Mouse (Mus musculus) stomach, embryonic 16.5 days (tissue): Measurements from ENCODE around the gene 1700030J22Rik. TPM values are rescaled to one million over a fixed set of nuclear protein-coding genes. Genes with fewer than 3 reads are reported as not detected.

ENCODE experiments used
- ATAC-seq: fragments of 200-750 bp; cut with Nextera tagmentation; 2 replicates; pipeline ENCODE4 v1.8.0; 2017; ENCODE audit warnings: moderate number of reproducible peaks, moderate TSS enrichment; ENCODE audit not compliant: insufficient read depth, low FRiP score
- H3K27ac ChIP-seq: fragments of 300-500 bp; sonication (generic); 2 replicates; pipeline ENCODE4 v1.5.1; 2014; ENCODE audit warnings: low read length
- H3K27me3 ChIP-seq: fragments of 300-500 bp; sonication (generic); 2 replicates; pipeline ENCODE4 v1.6.1; 2014; ENCODE audit warnings: low read length, control low read depth, mixed read lengths; ENCODE audit not compliant: control insufficient read depth, insufficient read depth
- H3K36me3 ChIP-seq: fragments of 300-500 bp; sonication (generic); 2 replicates; pipeline ENCODE4 v1.6.1; 2014; ENCODE audit warnings: low read length; ENCODE audit not compliant: control insufficient read depth, insufficient read depth
- H3K4me1 ChIP-seq: fragments of 300-500 bp; sonication (generic); 2 replicates; pipeline ENCODE4 v1.6.1; 2014; ENCODE audit warnings: low read length, control low read depth, mixed read lengths; ENCODE audit not compliant: control insufficient read depth, insufficient read depth
- H3K4me2 ChIP-seq: fragments of 300-500 bp; sonication (generic); 2 replicates; pipeline ENCODE4 v1.6.1; 2014; ENCODE audit warnings: low read depth, low read length, mixed read lengths
- H3K4me3 ChIP-seq: fragments of 300-500 bp; sonication (generic); replicated peaks from 2 replicates; pipeline ENCODE4 v1.5.1; 2014; ENCODE audit warnings: mild to moderate bottlenecking, low read length
- H3K9ac ChIP-seq: fragments of 300-500 bp; sonication (generic); 2 replicates; pipeline ENCODE4 v1.6.1; 2014; ENCODE audit warnings: low read length
- H3K9me3 ChIP-seq: fragments of 300-500 bp; sonication (generic); replicated peaks from 2 replicates; pipeline ENCODE4 v1.6.1; 2016; ENCODE audit warnings: low read length, control low read depth; ENCODE audit not compliant: control insufficient read depth
- WGBS: fragments of 180-500 bp; shearing (Covaris S2); extraction: QIAGEN DNeasy Blood & Tissue Kit; methylation state at CpG from one replicate; pipeline ENCODE4 v1.1.7; 2014; 5-methylcytosine and 5-hydroxymethylcytosine counted together
- polyA plus RNA-seq: library from polyadenylated mRNA; unstranded; fragments of >200 nt; fragmentation: Nextera tagmentation; extraction: Ambion mirVana; gene quantifications from 2 replicates; pipeline ENCODE4 v1.2.1, GENCODE M21; 2015

Gene 1700030J22Rik
- polyA plus RNA-seq, 1 experiment from 2014 or later = 1.3 TPM

DNA sequence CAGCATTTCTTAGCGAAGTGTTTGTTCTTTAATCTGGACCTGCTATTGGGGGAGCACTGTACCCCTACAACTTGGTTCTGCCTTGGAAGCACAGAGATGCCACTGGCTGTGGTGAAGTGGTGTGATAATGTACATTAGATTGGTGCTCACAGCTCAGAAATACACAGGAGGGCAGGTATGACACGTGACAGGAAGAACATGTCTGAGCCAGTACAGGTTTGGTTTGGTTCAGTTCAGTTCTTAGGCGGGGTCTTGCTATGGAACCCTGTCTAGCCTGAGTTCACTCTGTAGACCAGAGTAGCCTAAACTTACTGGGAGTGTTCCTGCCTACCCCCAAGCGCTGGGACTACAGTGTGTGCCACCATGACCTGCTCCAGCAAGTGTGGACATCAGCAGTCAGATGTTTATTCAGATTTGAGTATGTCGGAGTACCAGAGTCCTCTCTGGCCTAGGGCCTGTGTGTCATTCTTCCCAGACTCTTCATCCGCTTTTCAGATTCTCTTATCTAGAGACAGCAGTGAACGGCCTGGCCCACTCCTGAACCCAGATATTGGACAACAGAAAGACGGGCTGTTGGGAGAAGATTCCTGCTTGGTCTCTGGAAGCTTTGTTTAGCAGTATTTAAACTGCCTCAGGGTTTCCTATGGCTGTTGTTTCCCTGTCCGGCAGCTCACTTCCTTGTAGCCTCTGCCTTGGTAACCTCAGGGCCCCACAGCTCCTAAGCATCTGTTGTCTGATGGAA is 33.4 kb downstream of the 1700030J22Rik start:
- H3K4me2 ChIP-seq = no peak overlapping the region; the same call in 1 of the 2 replicates

DNA sequence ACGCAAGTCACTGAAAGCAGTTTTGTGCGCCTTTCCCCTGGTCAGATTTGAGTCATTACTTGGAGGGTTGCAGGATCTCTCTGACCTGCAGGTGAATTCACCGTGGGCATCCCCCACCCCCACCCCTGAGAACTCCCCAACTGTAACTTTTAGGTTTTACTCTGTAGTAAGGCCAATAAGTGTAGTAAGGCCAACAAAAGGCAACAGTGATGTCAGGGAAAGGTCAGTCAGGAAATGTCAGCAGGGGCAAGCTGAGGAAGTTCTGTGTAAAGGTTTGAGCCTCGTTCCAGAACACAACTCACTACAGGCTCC is 34.4 kb downstream of the 1700030J22Rik start:
- ATAC-seq = no peak
- H3K4me1 ChIP-seq = peaks cover 17% of the 10 kb centered on the region
- H3K4me3 ChIP-seq = peak overlapping the region; percentile 95
- 12% methylated on average over 4 of the region's 4 CpGs for WGBS
- no peaks in the 10 kb centered on the region for H3K27me3 ChIP-seq
- peak overlapping the region; percentile 38; the same call in 1 of the 2 replicates for H3K27ac ChIP-seq
- peak overlapping the region; percentile 93 for H3K9ac ChIP-seq
- H3K4me2 ChIP-seq = peak overlapping the region; percentile 94
- H3K36me3 ChIP-seq = no peaks in the 10 kb centered on the region
- H3K9me3 ChIP-seq = no peaks in the 10 kb centered on the region

More for the DNA sequence above, 33.4 kb downstream of the 1700030J22Rik start:
- no peak overlapping the region for H3K4me3 ChIP-seq
- H3K36me3 ChIP-seq = no peaks in the 10 kb centered on the region
- no peaks in the 10 kb centered on the region for H3K9me3 ChIP-seq
- H3K4me1 ChIP-seq = peaks cover 17% of the 10 kb centered on the region
- 78% methylated on average over 9 of the region's 9 CpGs for WGBS
- no peak overlapping the region for H3K27ac ChIP-seq
- no peaks in the 10 kb centered on the region for H3K27me3 ChIP-seq
- ATAC-seq = no peak
- H3K9ac ChIP-seq = no peak overlapping the region

DNA sequence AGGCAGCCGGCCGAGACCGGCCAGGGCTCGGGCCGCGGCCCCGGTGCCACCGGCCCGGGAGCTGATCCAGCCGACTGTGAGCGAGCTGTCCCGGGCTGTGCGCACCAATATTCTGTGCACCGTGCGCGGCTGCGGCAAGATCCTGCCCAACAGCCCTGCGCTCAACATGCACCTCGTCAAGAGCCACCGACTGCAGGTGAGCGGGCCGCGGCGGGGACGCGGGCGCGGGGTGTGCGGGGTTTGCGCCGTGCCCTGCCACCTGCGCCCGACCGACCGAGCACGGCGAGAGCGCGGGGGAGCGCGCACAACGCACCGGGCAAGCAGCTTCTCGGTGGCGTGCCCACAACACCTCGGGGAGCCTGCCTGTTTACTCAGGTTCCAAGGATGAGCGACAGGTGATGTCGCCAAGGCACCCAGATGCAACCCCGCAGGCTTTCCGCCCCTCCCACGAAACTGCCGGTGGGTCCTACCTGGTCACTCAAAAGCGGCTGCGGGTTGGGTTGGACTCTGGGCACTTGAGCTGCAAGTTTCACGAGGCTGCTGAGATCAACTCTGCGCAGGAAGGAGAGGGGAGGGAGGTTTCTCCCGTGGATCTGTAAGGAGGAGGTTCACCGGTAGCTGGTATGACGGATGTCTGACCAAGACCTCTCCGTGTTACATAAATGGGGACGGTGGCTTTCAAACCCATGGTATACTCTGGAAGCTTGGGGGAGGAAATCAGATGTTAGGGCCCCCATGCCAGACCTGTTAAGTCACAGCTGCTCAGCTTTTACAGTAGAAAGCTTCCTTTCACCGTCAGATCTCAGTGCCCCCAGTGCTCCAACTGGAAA is 35.0 kb downstream of the 1700030J22Rik start:
- Histone ChIP-seq H3K27me3 (no peaks in the 10 kb centered on the region), H3K36me3 (no peaks in the 10 kb centered on the region), H3K9me3 (no peaks in the 10 kb centered on the region), H3K4me1 (peaks cover 17% of the 10 kb centered on the region), H3K4me2 (peak overlapping the region; percentile 94), H3K27ac (peak overlapping the region; percentile 38; the same call in 1 of the 2 replicates), H3K4me3 (peak overlapping the region; percentile 95), H3K9ac (peak overlapping the region; percentile 93)
- peak; percentile 65 for ATAC-seq
- under 1% methylated on average over 62 of the region's 62 CpGs for WGBS

DNA sequence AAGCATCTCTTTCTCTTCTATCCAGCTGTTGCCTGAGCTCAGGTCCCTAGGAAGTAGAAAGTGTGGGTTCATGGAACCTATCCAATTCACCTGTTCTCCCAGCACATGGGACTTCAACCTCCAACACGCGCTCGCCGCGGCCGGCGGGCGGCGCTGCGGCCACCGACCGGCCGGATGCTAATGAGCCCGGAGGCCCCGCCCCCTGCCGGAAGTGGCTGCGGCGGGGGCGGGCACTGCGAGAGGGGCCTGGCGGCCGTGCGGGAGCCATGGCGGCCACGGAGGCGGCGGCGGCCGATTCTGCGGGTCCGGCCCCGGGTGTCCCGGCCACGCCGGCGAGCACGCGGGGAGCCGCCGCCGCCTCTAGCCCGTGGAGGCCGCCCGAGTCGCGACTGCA is 35.6 kb downstream of the 1700030J22Rik start, which contains the start of gene Atmin:
Atmin (plus strand) TSS at position 233 of the 394 bp plus-strand sequence.
- peak within 1 kb of the TSS; percentile 38; the same call in 1 of the 2 replicates for H3K27ac ChIP-seq
- no peaks in the 10 kb centered on the region for H3K27me3 ChIP-seq
- peak within 1 kb of the TSS; percentile 93 for H3K9ac ChIP-seq
- H3K36me3 ChIP-seq = peaks cover 3% of the 10 kb centered on the region; the same call in 1 of the 2 replicates
- under 1% methylated on average over 42 of the region's 46 CpGs for WGBS
- peak within 1 kb of the TSS; percentile 95 for H3K4me3 ChIP-seq
- peak within 1 kb of the TSS; percentile 94 for H3K4me2 ChIP-seq
- H3K9me3 ChIP-seq = no peaks in the 10 kb centered on the region
- H3K4me1 ChIP-seq = peaks cover 17% of the 10 kb centered on the region
- peak; percentile 88 for ATAC-seq

DNA sequence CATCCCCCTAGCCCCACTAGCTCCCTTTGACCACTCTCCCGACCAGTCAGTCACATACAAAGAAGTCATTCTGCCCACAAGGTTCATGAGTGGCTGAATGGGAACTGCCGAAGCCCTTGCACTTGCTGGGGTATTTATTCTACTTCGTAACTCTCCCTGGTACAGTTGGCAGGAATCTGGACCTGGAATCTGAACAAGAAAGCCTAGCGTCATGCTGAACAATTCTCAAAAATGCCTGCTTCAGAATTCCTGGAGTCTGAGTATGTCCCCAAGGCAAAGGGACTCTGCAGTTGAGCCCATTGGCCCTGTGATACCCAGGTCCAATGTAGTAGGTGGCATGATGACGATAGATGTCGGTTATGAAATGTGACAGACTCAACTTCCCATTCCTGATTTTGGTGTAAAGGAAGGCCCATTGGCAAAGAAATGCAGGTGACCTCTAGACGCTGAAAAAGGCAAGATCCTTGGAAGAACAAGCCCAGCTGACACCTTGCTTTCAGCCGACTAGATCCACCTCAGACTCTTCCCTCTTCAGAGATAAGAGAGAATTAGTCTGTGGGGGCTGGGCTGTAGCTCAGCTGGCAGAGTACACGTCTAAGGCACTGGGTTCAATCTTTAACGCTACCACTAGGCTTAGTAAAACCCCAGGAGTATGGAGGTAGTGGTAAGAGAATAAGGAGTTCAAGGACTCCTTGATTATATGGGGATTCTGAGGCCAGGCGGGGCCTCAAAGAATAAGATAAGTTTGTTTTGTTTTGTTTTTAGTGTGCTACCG is 36.3 kb downstream of the 1700030J22Rik start:
- H3K36me3 ChIP-seq = peaks cover 4% of the 10 kb centered on the region; the same call in 1 of the 2 replicates
- 69% methylated on average over 12 of the region's 12 CpGs for WGBS
- no peak for ATAC-seq
- H3K4me3 ChIP-seq = no peak overlapping the region
- peak overlapping the region; percentile 94 for H3K4me2 ChIP-seq
- no peaks in the 10 kb centered on the region for H3K9me3 ChIP-seq
- peaks cover 17% of the 10 kb centered on the region for H3K4me1 ChIP-seq
- H3K27ac ChIP-seq = no peak overlapping the region
- no peaks in the 10 kb centered on the region for H3K27me3 ChIP-seq
- H3K9ac ChIP-seq = no peak overlapping the region

DNA sequence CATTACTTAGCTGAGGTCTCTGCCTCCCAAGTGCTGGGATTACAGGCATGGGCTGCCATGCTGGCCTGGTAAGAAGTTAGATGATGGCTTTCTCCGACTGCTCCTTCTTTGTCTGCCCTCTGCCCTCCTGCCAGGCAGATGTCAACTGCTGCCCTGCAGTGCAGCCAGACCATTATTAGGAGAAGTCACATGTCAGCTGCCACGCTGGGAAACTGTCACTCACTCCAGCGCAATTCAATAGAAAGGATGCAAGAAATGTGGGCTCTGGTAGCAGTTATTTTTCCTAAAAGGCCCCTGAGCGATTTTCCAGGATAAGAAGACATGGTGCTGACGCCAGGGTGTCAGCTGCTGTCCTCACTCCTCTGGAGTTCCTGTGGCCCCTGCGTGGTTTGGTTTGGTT is 43.3 kb downstream of the 1700030J22Rik start:
- H3K4me3 ChIP-seq = no peak overlapping the region
- no peaks in the 10 kb centered on the region for H3K27me3 ChIP-seq
- no peaks in the 10 kb centered on the region for H3K4me1 ChIP-seq
- no peaks in the 10 kb centered on the region for H3K9me3 ChIP-seq
- no peak overlapping the region for H3K4me2 ChIP-seq
- WGBS = 82% methylated on average over 6 of the region's 6 CpGs
- H3K9ac ChIP-seq = no peak overlapping the region
- peaks cover 8% of the 10 kb centered on the region for H3K36me3 ChIP-seq
- no peak for ATAC-seq
- no peak overlapping the region for H3K27ac ChIP-seq

DNA sequence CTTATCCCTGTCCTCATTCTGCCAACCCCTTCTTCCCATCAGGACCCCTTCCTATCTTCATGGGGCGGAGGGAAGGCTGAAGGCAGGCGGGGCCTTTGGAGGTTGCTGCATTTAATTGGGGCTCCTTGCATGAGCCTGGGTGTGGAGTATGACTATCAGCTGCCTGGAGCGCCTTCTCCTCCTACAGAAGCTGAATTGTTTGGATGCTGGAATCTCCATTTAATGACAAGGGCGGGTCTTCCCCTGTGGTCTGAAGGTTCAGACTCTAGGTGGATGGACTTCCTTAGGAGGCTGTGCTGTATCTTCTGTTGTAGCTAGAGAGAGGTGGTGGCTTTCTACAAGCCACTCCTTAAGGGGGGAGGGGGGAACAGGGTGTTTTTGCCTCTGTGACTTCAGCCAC is 43.8 kb downstream of the 1700030J22Rik start:
- H3K4me2 ChIP-seq = no peak overlapping the region
- WGBS = 92% methylated on average over 4 of the region's 4 CpGs
- H3K27ac ChIP-seq = no peak overlapping the region
- peaks cover 8% of the 10 kb centered on the region for H3K36me3 ChIP-seq
- no peak for ATAC-seq
- no peaks in the 10 kb centered on the region for H3K9me3 ChIP-seq
- H3K27me3 ChIP-seq = no peaks in the 10 kb centered on the region
- no peak overlapping the region for H3K4me3 ChIP-seq
- no peaks in the 10 kb centered on the region for H3K4me1 ChIP-seq
- H3K9ac ChIP-seq = no peak overlapping the region

DNA sequence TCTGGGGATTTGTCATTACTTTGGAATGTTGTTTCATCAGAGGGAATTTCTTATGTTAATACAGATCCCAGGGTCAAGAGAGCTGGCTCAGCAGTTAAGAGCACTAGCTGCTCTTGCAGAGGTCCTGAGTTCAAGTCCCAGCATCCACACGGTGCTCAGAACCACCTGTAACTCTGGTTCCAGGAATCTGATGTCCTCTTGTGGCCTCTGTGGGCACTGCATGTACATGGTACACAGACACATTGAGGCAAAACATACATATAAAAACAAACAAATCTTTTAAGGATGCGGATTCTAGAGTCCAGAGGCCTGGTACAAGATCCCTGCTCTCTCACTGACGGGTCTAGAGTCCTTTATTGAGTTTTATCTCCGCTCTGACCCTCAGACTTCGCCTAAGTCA is 50.2 kb downstream of the 1700030J22Rik start:
- no peak overlapping the region for H3K27ac ChIP-seq
- no peak overlapping the region for H3K9ac ChIP-seq
- no peaks in the 10 kb centered on the region for H3K9me3 ChIP-seq
- WGBS = 85% methylated on average over 5 of the region's 5 CpGs
- ATAC-seq = no peak
- H3K36me3 ChIP-seq = 0 out of 2 replicates have a peak, but pooled peaks cover 2% of the 10 kb centered on the region
- H3K27me3 ChIP-seq = no peaks in the 10 kb centered on the region
- no peaks in the 10 kb centered on the region for H3K4me1 ChIP-seq
- no peak overlapping the region for H3K4me3 ChIP-seq
- no peak overlapping the region for H3K4me2 ChIP-seq
